Mouse (Mus musculus) small intestine, adult 2 months (tissue): ENCODE measurements around the gene Borcs5. TPM values are rescaled to one million over a fixed set of nuclear protein-coding genes. Genes with fewer than 3 reads are reported as not detected.
A peak's percentile ranks its signal among the peaks of the same experiment; 100 is the strongest.

Experiments
- H3K27ac ChIP-seq: fragments of 200-500 bp; 2 replicates; pipeline ENCODE4 v1.5.1; 2012; ENCODE audit warnings: low read depth, low read length, control low read depth, inconsistent platforms; ENCODE audit not compliant: insufficient read depth
- H3K27me3 ChIP-seq: fragments of 200-500 bp; 2 replicates; pipeline ENCODE4 v1.6.1; 2012; ENCODE audit warnings: mild to moderate bottlenecking, moderate library complexity, low read length, inconsistent platforms; ENCODE audit not compliant: control insufficient read depth, insufficient read depth
- H3K36me3 ChIP-seq: fragments of 200-500 bp; 2 replicates; pipeline ENCODE4 v1.6.1; 2012; ENCODE audit warnings: mild to moderate bottlenecking, low read length, control low read depth, inconsistent platforms; ENCODE audit not compliant: control insufficient read depth, insufficient read depth
- H3K4me1 ChIP-seq: fragments of 200-500 bp; 2 replicates; pipeline ENCODE4 v1.6.1; 2012; ENCODE audit warnings: low read length, inconsistent platforms, mixed read lengths; ENCODE audit not compliant: control insufficient read depth, insufficient read depth, insufficient read length
- H3K4me3 ChIP-seq: fragments of 200-500 bp; 2 replicates; pipeline ENCODE4 v1.5.1; 2012; ENCODE audit warnings: low read depth, mild to moderate bottlenecking, control low read depth, inconsistent platforms, low read length, moderate library complexity
- CTCF ChIP-seq: fragments of 200-500 bp; IDR thresholded peaks from 2 replicates; pipeline ENCODE4 v1.5.1; 2012; ENCODE audit warnings: low read depth, mild to moderate bottlenecking, control low read depth, inconsistent platforms, low read length, moderate library complexity, mixed read lengths; ENCODE audit not compliant: insufficient replicate concordance, insufficient read length; ENCODE audit errors: extremely low read depth
- POLR2A ChIP-seq: fragments of 200-500 bp; IDR thresholded peaks from 2 replicates; pipeline ENCODE4 v1.6.1; 2012; ENCODE audit warnings: low read depth, mild to moderate bottlenecking, control low read depth, inconsistent platforms, low read length, moderate library complexity
- WGBS: fragments of 180-500 bp; shearing (Covaris S2); methylation state at CpG from one replicate; pipeline ENCODE4 v1.1.7; 2018; 5-methylcytosine and 5-hydroxymethylcytosine counted together
- polyA plus RNA-seq: library from polyadenylated mRNA; depleted of rRNA; stranded (reverse); fragments of >200 nt; gene quantifications from 2 replicates; pipeline ENCODE4 v1.2.3, GENCODE M21; 2012; rRNA removed

Gene Borcs5
- polyA plus RNA-seq, 1 experiment = 12.5 TPM

GRCm38 (mm10) chr6:134748126-134748525 lies 108.8 kb downstream of the Borcs5 start:
- Histone ChIP-seq H3K4me3 (no peak overlapping the region), H3K27ac (no peak overlapping the region), H3K4me1 (peaks cover 13% of the 10 kb centered on the region; the same call in 1 of the 2 replicates), H3K36me3 (peaks cover 12% of the 10 kb centered on the region; the same call in 1 of the 2 replicates), H3K27me3 (no peaks in the 10 kb centered on the region)
- TF ChIP-seq POLR2A = no peak
- TF ChIP-seq CTCF = no peak
- 89% methylated on average over 3 of the region's 3 CpGs for WGBS

GRCm38 (mm10) chr6:134751087-134751486 lies 111.8 kb downstream of the Borcs5 start:
- peak overlapping the region; percentile 92 for H3K27ac ChIP-seq
- H3K4me3 ChIP-seq = no peak overlapping the region
- WGBS = 39% methylated on average over 4 of the region's 4 CpGs
- H3K27me3 ChIP-seq = no peaks in the 10 kb centered on the region
- H3K36me3 ChIP-seq = peaks cover 20% of the 10 kb centered on the region
- TF ChIP-seq POLR2A = no peak
- no peak for TF ChIP-seq CTCF
- peaks cover 17% of the 10 kb centered on the region for H3K4me1 ChIP-seq

GRCm38 (mm10) chr6:134751883-134752647 lies 112.8 kb downstream of the Borcs5 start:
- Histone ChIP-seq H3K36me3 (peaks cover 26% of the 10 kb centered on the region), H3K4me3 (no peak overlapping the region), H3K27me3 (no peaks in the 10 kb centered on the region), H3K27ac (peak overlapping the region; percentile 92), H3K4me1 (peaks cover 17% of the 10 kb centered on the region)
- 66% methylated on average over 5 of the region's 5 CpGs for WGBS
- no peak for TF ChIP-seq POLR2A
- TF ChIP-seq CTCF = no peak

GRCm38 (mm10) chr6:134753412-134753811 lies 114.1 kb downstream of the Borcs5 start:
- H3K27me3 ChIP-seq = no peaks in the 10 kb centered on the region
- TF ChIP-seq CTCF = no peak
- 71% methylated on average over 4 of the region's 4 CpGs for WGBS

GRCm38 (mm10) chr6:134753858-134754257 lies 114.5 kb downstream of the Borcs5 start:
- Histone ChIP-seq H3K36me3 (peaks cover 24% of the 10 kb centered on the region), H3K27ac (no peak overlapping the region), H3K4me1 (peaks cover 17% of the 10 kb centered on the region), H3K4me3 (no peak overlapping the region), H3K27me3 (no peaks in the 10 kb centered on the region)
- WGBS = 96% methylated on average over 11 of the region's 11 CpGs
- TF ChIP-seq CTCF (no peak), POLR2A (no peak)

More at GRCm38 (mm10) chr6:134753412-134753811, 114.1 kb downstream of the Borcs5 start:
- H3K27ac ChIP-seq = no peak overlapping the region
- peaks cover 17% of the 10 kb centered on the region for H3K4me1 ChIP-seq
- no peak overlapping the region for H3K4me3 ChIP-seq
- peaks cover 23% of the 10 kb centered on the region for H3K36me3 ChIP-seq

- H3K36me3 ChIP-seq = peaks cover 23% of the 10 kb centered on the region
- no peak overlapping the region for H3K4me3 ChIP-seq
- 90% methylated on average over 4 of the region's 4 CpGs for WGBS
- no peaks in the 10 kb centered on the region for H3K27me3 ChIP-seq
- H3K4me1 ChIP-seq = peaks cover 9% of the 10 kb centered on the region
- H3K27ac ChIP-seq = no peak overlapping the region
- TF ChIP-seq POLR2A = no peak
- no peak for TF ChIP-seq CTCF
Measured at GRCm38 (mm10) chr6:134756058-134756457, 116.7 kb downstream of the Borcs5 start.

Other genes with a start within 250 kb of the Borcs5 start
- 7.9 TPM in 2 replicates for gene Bcl2l14, start 243.2 kb upstream of the Borcs5 start, polyA plus RNA-seq
- gene Lrp6, start 72.5 kb upstream of the Borcs5 start, polyA plus RNA-seq = 8.5 and 22.9 TPM in 2 replicates
- gene Mansc1, start 7.0 kb upstream of the Borcs5 start, polyA plus RNA-seq = 6.9 and 7.7 TPM in 2 replicates
- gene Dusp16, start 153.1 kb downstream of the Borcs5 start, polyA plus RNA-seq = 9.5 and 26.1 TPM in 2 replicates
- gene Crebl2, start 190.6 kb downstream of the Borcs5 start, polyA plus RNA-seq = 2.8 and 4.2 TPM in 2 replicates